Mouse (Mus musculus): ENCODE results near the gene Adam23.

Gene Adam23

DNA sequence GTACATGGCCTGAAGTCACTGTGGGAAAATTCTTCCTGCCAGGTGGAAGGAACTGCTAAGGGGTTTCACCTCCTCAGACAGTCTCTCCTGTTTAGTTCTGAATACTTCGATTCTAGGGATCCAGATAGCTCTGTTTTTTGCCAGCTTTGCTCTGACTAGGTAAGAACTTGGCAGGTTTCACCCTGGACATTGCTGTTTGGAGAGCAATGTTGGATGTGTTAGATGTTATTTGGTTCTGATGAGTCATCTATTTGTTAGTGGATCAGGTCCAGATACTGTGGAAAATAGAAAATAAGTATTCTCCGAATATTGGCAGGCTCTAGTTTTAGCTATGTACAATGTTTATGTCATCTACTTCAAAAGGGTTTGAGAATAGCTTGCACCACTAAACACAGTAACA, 41.0 kb downstream of the Adam23 start:
- DNase-seq: no peak

- no peak for DNase-seq
Measured at GRCm38 (mm10) chr1:63491001-63491400, 45.3 kb downstream of the Adam23 start.

GRCm38 (mm10) chr1:63493325-63493724, 47.6 kb downstream of the Adam23 start:
- DNase-seq: no peak

GRCm38 (mm10) chr1:63507386-63507785, 61.7 kb downstream of the Adam23 start:
- DNase-seq: no peak

- DNase-seq: no peak
Measured at GRCm38 (mm10) chr1:63508801-63509200, 63.1 kb downstream of the Adam23 start.

DNA sequence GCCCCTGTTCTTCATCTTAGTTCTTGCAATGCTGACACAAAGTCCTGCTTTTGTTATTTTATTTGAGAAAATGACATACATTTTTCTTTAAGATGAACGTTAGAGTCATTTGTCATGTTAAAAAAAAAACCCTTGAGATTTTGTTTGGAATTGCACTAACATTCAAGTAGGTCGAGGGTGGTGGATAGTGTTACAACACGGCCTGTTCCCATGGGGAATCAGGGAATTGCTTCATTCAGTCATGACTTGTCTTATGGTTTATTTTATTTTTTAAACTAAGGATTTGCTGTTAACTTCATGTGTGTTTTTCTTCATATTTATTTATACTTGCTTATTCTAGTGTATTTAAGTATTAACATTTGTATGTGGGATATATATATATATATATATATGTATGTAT, 65.7 kb downstream of the Adam23 start:
- DNase-seq: no peak

DNA sequence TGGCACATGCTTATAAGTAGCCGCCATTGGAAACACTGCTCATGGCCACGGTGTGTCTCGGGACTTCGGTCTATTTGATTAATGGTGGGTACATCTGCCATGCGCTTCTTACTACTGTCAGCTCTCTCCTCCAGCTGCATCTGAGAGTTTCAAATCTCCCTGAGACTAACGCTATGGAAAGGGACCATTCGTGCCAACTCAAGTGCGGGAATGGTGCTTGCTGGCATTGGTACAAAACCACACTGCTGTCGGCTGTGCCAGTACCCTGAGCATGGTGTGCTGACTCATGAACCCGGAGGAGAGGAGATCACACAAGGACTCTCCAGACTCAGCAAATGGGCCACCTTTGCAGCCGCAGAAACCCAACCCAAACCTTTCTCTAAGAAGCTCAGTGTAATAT, 72.1 kb downstream of the Adam23 start:
- DNase-seq: no peak

DNA sequence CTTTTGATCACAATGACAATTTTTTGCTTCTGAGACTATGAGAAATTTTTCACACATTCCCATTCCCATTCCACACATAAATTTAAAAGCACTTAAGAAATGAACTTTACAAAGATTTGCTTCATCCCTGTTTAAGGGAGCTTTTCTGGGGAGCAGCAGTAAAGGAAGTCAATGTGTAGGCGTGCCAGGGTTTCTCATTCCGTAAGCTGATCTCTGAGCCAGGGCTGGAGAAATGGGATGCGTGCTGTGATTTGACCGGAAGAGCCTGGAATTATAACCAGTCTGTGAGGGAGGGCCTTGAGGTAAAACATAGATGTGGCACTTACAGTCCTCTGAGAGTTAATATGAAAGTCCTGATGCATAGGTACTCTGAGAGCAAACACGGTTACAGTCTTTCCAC, 73.1 kb downstream of the Adam23 start:
- DNase-seq: no peak

DNA sequence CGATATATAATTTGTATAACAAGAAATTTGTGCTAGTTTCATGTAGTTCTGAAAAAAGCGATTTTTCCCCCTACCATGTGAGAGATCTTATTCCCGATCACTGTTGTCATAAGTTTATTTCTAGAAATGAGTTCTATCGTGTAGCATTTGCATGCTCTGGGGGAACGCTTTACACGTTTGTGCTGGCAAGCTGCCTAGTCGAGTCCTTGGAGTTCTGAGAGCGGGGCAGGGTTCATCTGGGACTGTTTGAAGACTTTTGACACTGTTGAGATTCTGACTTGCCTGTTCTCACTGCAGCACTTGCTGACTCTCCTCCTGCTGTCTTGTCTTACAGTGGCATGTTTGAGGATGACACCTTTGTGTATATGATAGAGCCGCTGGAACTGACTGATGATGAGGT, 84.2 kb downstream of the Adam23 start:
- no peak for DNase-seq

DNA sequence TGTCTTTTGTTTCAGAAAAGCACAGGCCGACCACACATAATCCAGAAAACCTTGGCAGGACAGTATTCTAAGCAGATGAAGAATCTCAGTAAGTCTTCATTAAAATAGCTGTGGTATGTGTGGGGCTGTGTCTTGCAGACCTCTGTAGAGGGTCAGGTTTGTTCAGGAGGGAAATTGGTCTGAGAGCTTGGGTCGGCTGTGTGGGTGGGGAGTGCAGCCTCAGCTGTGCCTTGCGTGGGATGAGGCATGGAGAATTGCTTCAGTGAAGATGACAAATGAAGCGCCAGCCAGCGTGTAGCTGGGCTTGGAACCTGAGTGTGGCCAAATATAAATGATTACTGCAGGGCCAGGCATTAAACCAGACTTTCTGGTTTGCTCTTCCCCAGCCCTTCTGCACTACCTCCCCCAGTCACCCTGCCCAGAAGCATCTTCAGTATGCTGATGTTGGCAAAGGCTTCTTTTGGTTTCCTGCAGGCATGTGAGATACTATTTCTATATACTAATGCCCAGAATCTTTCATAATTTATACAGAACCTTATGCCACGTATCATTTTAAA, 88.7 kb downstream of the Adam23 start:
- DNase-seq: peak; percentile 13

DNA sequence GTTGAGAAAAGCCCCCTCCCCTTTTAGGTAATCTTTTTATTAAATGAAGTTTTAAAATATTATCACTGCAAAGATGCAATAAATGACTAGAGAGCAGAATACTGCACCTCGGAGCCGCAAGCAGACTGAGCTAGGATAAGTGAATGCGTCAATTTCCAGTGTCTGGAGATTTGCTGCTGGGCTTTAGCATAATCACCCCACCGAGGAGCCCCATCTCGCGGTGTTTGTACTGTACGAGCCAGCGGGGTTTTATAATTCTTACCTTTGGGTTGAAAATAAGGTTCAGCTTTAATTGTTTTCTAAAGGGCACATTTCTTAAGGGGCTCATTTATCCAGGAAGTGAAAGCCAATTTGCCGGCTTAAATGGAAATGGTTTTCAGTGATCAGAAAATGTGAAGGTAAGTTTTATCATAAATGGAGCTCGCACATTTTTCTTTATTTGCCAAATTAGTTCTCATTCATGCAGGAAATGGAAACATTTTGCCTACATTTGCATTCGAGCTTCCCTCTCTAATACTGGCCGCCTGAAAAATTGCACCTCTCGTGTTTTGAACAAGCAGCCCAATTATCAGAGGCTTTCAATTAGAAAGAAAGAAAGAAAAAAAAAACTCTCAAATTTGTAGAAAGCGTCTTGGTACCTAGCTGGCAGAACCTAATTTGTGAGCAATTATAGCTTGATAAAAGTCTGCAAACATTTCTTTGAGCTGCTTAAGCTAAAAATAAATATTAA, 94.4 kb downstream of the Adam23 start:
- no peak for DNase-seq

- DNase-seq: no peak
Measured at GRCm38 (mm10) chr1:63544122-63544521, 98.4 kb downstream of the Adam23 start.

- DNase-seq: no peak
Measured at GRCm38 (mm10) chr1:63553039-63553438, 107.3 kb downstream of the Adam23 start.

GRCm38 (mm10) chr1:63561772-63562520, 116.3 kb downstream of the Adam23 start:
- no peak for DNase-seq

DNA sequence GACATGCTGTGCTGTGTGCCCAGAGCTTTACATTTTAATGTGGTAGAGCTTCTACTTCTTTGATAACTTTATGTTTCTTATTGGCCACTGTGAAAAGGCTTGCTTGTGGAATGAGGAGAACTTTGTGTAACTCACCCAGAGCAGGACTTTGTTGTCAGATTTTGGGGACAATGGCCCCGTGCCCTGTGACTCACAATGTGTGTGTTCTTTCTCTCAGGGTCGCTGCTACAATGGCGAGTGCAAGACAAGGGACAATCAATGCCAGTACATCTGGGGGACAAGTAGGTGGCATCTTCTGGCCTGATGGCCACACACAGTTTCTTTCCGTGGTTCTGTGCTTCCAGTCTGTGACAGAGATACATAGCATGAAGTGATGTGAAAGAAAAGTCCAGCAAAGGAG, 118.2 kb downstream of the Adam23 start:
- DNase-seq: no peak

DNA sequence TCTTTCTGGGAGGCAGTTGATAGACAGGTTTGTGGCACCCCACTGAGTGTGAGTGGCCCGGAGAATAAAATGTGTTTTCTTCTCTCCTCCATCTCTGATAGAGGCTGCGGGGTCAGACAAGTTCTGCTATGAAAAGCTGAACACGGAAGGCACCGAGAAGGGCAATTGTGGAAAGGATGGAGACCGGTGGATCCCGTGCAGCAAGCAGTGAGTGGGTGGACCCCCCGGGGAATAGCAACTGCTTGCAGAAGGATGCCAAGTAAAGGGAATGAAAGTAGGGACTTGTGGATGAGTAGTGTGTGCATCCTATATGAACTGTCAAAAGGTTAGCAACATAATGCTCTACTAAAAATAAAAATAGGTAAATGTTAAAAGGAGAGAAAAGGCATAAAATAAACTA, 120.8 kb downstream of the Adam23 start:
- DNase-seq: no peak

DNA sequence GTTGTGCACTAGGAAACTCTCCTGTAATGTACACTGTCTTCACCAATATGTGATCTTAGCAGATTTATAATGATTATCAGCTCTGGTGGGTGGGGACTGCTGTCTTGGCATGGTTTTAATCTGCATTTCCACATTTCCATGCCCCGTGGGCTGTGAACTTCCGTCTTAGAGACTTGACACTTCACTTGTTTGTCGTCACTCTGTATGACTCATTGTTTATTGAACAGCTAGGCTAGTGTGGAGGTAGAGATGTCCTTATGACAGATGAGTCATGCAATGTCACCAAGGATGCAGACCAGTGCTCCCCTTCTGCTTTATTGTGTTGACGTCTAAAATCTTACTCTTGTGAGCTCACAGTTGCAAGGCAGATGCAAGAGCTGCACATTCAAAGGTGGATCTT, 121.3 kb downstream of the Adam23 start:
- DNase-seq: no peak

DNA sequence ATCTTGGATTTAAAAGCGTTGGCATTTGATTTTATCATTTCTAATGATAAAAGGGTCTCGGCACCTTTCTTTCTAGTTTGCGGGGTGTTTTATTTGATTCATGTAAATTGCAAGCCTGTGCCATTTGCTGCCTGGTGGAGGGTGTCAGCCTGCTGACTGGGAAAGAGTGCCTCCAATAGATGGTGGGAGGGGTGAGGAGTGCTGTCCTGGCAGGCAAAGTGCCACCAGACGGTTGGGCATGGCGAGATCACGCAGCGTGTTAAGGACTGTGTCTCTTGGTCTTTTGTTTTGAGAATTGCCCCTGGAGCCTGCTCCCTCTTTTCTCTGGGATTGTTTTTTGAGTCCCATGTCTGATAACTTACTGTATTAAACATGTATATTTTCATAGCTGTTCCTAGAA, 126.5 kb downstream of the Adam23 start:
- DNase-seq: no peak

DNA sequence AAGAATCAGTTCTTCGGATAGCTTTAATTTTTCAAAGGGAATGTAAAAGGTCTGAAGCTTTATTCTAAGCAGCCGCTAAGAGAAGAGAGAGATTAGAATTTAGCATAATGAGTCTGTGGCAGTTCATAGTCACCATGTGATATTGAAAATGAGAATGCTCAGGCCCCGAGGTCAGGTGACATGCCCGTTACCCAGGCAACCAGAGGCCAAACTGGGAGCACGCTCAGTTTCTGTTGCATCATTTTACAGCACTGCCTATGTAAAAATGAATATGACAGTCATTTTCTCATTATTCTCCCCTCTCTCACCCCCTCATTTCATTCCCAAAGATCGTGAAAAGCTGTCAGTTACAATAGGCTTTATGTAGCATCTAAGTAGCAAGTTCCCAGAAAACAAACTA, 127.7 kb downstream of the Adam23 start:
- no peak for DNase-seq

DNA sequence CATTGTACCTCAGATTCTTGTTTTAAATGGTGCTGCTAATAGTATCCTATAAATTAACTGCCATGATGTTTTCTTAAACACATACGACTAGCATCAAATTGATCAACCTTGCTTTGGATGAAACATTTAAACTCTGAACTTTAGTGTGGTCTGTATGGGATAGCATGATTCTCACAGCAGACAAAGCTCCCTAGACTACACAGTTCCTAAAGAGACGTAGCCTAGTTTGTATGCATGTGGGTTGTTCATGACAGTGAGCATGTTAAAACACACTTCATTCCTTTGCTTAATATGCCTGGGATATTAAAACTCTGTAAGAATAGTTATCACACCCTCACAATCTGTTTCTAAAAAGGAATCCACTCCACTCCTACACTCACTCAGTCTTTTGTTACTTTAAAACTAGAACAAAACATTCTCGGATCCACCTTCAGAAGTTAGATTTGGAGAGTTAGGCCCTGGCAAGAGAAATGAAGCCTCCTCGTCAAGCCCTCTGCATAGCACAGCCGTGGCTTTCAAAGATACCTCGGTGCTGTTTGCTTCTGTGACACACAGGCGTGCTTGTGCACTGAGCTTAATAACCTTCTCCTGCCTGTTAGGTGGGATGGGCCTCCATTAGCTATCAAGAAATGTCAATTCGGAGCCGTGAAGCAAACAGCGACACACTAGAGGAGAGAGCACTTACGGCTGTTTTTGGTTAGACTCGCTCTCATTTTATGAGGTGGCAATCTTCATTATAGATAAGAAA, 128.3 kb downstream of the Adam23 start:
- DNase-seq: no peak

DNA sequence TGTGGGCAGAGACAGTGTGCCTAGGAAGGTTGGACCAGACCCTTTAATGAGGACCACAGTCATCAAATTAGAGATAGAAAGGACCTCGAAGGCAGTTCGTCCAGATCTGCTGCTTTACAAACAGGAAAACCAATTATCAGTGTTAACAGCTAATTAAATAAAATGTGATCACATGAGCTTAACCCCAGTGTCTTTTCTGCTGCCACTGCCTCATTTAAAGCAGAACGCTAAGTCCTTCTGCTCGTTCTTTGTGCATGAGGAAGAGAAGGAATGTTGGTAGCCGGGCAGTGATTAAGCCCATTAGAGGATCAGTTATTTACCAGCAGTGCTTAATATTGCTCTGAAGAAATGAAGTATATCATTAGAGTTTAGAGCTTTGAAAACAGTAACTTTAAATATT, 131.1 kb downstream of the Adam23 start:
- DNase-seq: no peak

- DNase-seq: no peak
Measured at GRCm38 (mm10) chr1:63579153-63579552, 133.5 kb downstream of the Adam23 start.

DNA sequence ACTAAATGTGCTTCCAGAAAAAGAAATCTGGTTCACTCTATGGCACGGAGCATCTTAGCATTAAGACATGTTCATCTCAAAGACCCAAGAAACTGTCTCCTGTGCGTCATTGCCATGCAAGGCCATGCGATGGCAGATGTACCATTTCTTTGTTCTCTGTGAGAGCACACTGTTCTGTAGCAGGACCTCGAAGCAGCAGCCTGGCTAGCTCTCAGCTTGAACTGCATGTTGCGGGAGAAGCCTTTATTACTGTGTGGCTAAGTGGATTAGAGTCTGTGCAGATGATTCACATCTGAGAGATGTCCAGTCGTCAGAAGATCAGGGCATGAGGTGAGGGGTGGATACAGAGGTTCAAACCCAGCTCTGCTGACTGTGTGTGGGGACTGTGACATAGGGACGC, 141.2 kb downstream of the Adam23 start:
- DNase-seq: no peak

Data from liver (tissue).